ENCODE assay signal across 9 mouse cellular contexts in the genomic region with DNA sequence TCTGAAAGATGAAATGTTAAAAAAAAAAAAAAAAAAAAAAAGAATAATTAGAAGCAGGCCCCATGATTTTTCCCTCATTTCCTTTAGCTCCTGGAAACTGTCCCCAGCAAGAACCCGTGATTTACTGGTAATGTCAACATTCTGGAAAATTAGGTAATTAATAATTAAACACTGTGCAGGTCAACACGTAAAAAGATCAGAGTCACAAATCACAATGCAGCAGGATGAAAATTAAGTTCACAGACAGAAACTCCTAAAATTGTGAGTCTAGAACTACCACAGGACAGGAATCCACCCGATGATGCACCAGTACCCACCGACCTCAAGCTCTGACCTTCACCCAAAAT. TPM values are rescaled to one million over a fixed set of nuclear protein-coding genes. Genes with fewer than 3 reads are reported as not detected.
A peak's percentile ranks its signal among the peaks of the same experiment; 100 is the strongest.
DNase-seq lines count a peak whose midpoint lies in the region; ATAC-seq and TF ChIP-seq lines count a peak whose summit lies in the region.
"Had no signal": no experiment of that assay in that cellular context is flagged by ENCODE, and none has a peak within 500 bp of the region (broad histone marks: within the 10 kb centered on the region; RNA-seq: fewer than 3 reads in every experiment).

No protein-coding gene starts in this region.

- peak overlapping the region; percentile 84 for H3K9ac ChIP-seq in hindbrain, postnatal 0 days (replicated peaks; ENCODE audit: low read length)
- peak overlapping the region; percentile 91 for H3K9ac ChIP-seq in midbrain, embryonic 14.5 days (replicated peaks; ENCODE audit: low read length)

- no peak for ATAC-seq in hindbrain, postnatal 0 days
- no peak for ATAC-seq in midbrain, embryonic 14.5 days (ENCODE audit: low FRiP score, low TSS enrichment)

- H3K27ac ChIP-seq in cortical plate, adult 2 months (ENCODE audit: insufficient read depth, low read length), result peak overlapping the region; percentile 84
- peak overlapping the region; percentile 92; the same call in 1 of the 2 replicates for H3K27ac ChIP-seq in hindbrain, postnatal 0 days
- H3K27ac ChIP-seq in midbrain, embryonic 14.5 days (replicated peaks; ENCODE audit: low read depth, low read length), result no peak overlapping the region

- peak; percentile 40 for DNase-seq in kidney, adult 11 months
- DNase-seq in kidney, postnatal 4 days, result no peak
- DNase-seq in hindbrain, postnatal 0 days (ENCODE audit: low spot score), result no peak
- DNase-seq in midbrain, embryonic 14.5 days, result no peak
- no peak for DNase-seq in right cerebral cortex, postnatal 36 days (ENCODE audit: low spot score in 2 of 2)
- no peak for DNase-seq in layer of hippocampus, postnatal 14 days (ENCODE audit: low spot score in 2 of 2)
- no peak for DNase-seq in gastrocnemius, adult 8-10 months (ENCODE audit: low spot score in 2 of 2)
- DNase-seq: thymus, adult 18-20 months had no signal

- peak overlapping the region; percentile 79 for H3K4me3 ChIP-seq in cortical plate, adult 2 months (ENCODE audit: insufficient read depth, low read length)
- H3K4me3 ChIP-seq in hindbrain, postnatal 0 days (ENCODE audit: low read length), result peak overlapping the region; percentile 92
- H3K4me3 ChIP-seq in midbrain, embryonic 14.5 days (replicated peaks; ENCODE audit: low read depth, low read length), result peak overlapping the region; percentile 92

- no peak for TF ChIP-seq POLR2A in cortical plate, adult 2 months (IDR thresholded peaks at IDR 0.05; ENCODE audit: extremely low read depth, insufficient read depth, low read length)

- WGBS in hindbrain, postnatal 0 days, result 1% methylated on average over 4 of the region's 4 CpGs
- WGBS in midbrain, embryonic 14.5 days, result 4% methylated on average over 4 of the region's 4 CpGs

- no peaks in the 10 kb centered on the region for H3K36me3 ChIP-seq in hindbrain, postnatal 0 days (ENCODE audit: insufficient read depth, low read length)
- H3K36me3 ChIP-seq in midbrain, embryonic 14.5 days (ENCODE audit: control insufficient read depth, insufficient read depth, low read length), result no peaks in the 10 kb centered on the region

- H3K4me2 ChIP-seq in hindbrain, postnatal 0 days (ENCODE audit: low read depth, low read length), result peak overlapping the region; percentile 91
- peak overlapping the region; percentile 92 for H3K4me2 ChIP-seq in midbrain, embryonic 14.5 days (ENCODE audit: low read length)

- no peak for TF ChIP-seq CTCF in cortical plate, adult 2 months (IDR thresholded peaks at IDR 0.05; ENCODE audit: extremely low read depth, insufficient read depth, low read length)
- no peak for TF ChIP-seq CTCF in hindbrain, postnatal 0 days (IDR thresholded peaks at IDR 0.05; ENCODE audit: low read depth)

- no peaks in the 10 kb centered on the region for H3K9me3 ChIP-seq in hindbrain, postnatal 0 days (ENCODE audit: low read length)
- H3K9me3 ChIP-seq in midbrain, embryonic 14.5 days (ENCODE audit: control insufficient read depth, low read length), result no peaks in the 10 kb centered on the region

- H3K4me1 ChIP-seq in cortical plate, adult 2 months (ENCODE audit: control insufficient read depth, insufficient read depth, low read length), result peaks cover 14% of the 10 kb centered on the region
- peaks cover 11% of the 10 kb centered on the region for H3K4me1 ChIP-seq in hindbrain, postnatal 0 days (ENCODE audit: insufficient read depth, low read length)
- H3K4me1 ChIP-seq in midbrain, embryonic 14.5 days (ENCODE audit: control insufficient read depth, insufficient read depth, low read length), result peaks cover 25% of the 10 kb centered on the region

- H3K27me3 ChIP-seq in hindbrain, postnatal 0 days (ENCODE audit: insufficient read depth, low read length), result no peaks in the 10 kb centered on the region
- no peaks in the 10 kb centered on the region for H3K27me3 ChIP-seq in midbrain, embryonic 14.5 days (ENCODE audit: control insufficient read depth, insufficient read depth, low read length)

RNA-seq across cellular contexts. Expression of a gene that starts 2.5 kb away (rescaled TPM):
- polyA plus RNA-seq in cortical plate, adult 2 months (2012; rRNA removed), result 63.4 and 63.6 TPM in 2 replicates
- total RNA-seq in hindbrain, postnatal 0 days (2014; rRNA removed), result 86.0 and 116 TPM in 2 replicates
- polyA plus RNA-seq in hindbrain, postnatal 0 days (2015; fragmentation: Nextera tagmentation; extraction: Ambion mirVana), result 14.0 and 14.9 TPM in 2 replicates
- 34.8 and 38.6 TPM in 2 replicates for polyA plus RNA-seq in midbrain, embryonic 14.5 days (2014; fragmentation: Nextera tagmentation; extraction: Ambion mirVana)
- total RNA-seq in layer of hippocampus, postnatal 14 days (2021), result 100 to 1,000 TPM; 151 to 163 TPM
- 10 to 100 TPM; 41.1 to 64.5 (median 52.8) TPM for total RNA-seq in gastrocnemius, adult 8-10 months (2022)

RNA-seq across cellular contexts. Expression of a gene that starts 11.9 kb away (rescaled TPM):
- 20.9 and 21.9 TPM in 2 replicates for polyA plus RNA-seq in cortical plate, adult 2 months (2012; rRNA removed)
- 11.6 and 14.4 TPM in 2 replicates for total RNA-seq in hindbrain, postnatal 0 days (2014; rRNA removed)
- polyA plus RNA-seq in hindbrain, postnatal 0 days (2015; fragmentation: Nextera tagmentation; extraction: Ambion mirVana), result 8.4 and 8.8 TPM in 2 replicates
- polyA plus RNA-seq in midbrain, embryonic 14.5 days (2014; fragmentation: Nextera tagmentation; extraction: Ambion mirVana), result 9.8 and 11.6 TPM in 2 replicates
- 10 to 100 TPM; 19.9 TPM for total RNA-seq in layer of hippocampus, postnatal 14 days (2021)
- 1 to 10 TPM; 1.4 to 2.9 (median 2.5) TPM for total RNA-seq in gastrocnemius, adult 8-10 months (2022)
